In the genomic region with DNA sequence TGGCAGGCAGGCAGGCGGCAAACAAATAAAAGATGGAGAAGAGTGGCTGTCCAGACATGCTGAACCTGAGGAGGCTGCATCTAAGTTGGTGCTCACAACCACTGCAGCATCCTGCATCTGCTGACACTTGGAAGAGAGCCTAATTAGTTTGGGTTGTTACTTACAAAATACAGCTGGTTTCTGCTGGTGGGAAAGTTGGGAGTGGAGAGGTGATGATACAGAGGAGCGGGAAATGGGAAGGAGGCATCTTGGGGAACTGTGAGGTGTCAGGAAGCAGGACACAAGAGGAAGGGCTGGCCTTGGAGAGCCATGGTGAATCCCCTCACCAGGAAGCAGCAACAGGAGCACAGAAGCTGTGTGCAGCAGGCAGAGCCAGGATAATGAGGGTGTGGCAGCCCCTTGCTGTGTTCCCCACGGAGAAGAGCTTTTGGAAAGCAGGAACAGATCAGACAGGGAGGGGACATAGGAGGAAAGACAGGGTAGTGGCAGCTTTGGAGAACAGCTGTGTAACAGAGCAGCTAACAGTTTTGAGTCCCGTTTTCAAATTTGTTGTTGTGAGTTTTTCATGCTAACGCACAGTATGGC, we compare ENCODE assay signal across 30 mouse cellular contexts. TPM values are rescaled to one million over a fixed set of nuclear protein-coding genes. Genes with fewer than 3 reads are reported as not detected.
DNase-seq lines count a peak whose midpoint lies in the region; ATAC-seq and TF ChIP-seq lines count a peak whose summit lies in the region.
"Had no signal": no experiment of that assay in that cellular context is flagged by ENCODE, and none has a peak within 500 bp of the region (broad histone marks: within the 10 kb centered on the region; RNA-seq: fewer than 3 reads in every experiment).

No protein-coding gene starts in this region.

- TF ChIP-seq CTCF in lung, postnatal 0 days (IDR thresholded peaks at IDR 0.05): no peak
- TF ChIP-seq CTCF in brain, embryonic 14.5 days (IDR thresholded peaks at IDR 0.05; ENCODE audit: borderline replicate concordance, extremely low read depth, insufficient read depth, insufficient read length): no peak

- intact Hi-C loops in left cerebral cortex, postnatal 4 days (cut with DNase I): no loop called here

- H3K4me2 ChIP-seq in embryonic facial prominence, embryonic 14.5 days (ENCODE audit: low read depth, low read length): no peak overlapping the region
- no peak overlapping the region for H3K4me2 ChIP-seq in lung, embryonic 16.5 days (ENCODE audit: low read depth, low read length)
- no peak overlapping the region for H3K4me2 ChIP-seq in lung, postnatal 0 days (replicated peaks; ENCODE audit: low read depth, low read length)
- H3K4me2 ChIP-seq: embryonic facial prominence, embryonic 15.5 days; heart, embryonic 15.5 days; hindbrain, embryonic 14.5 days; midbrain, embryonic 15.5 days had no signal

- H3K27ac ChIP-seq in embryonic facial prominence, embryonic 14.5 days (replicated peaks; ENCODE audit: low read depth, low read length): no peak overlapping the region
- H3K27ac ChIP-seq in embryonic facial prominence, embryonic 10.5 days (replicated peaks): no peak overlapping the region
- no peak overlapping the region for H3K27ac ChIP-seq in lung, embryonic 16.5 days (ENCODE audit: low read length)
- no peak overlapping the region for H3K27ac ChIP-seq in lung, postnatal 0 days (ENCODE audit: low read length)
- H3K27ac ChIP-seq: embryonic facial prominence, embryonic 15.5 days; heart, embryonic 10.5 days; heart, embryonic 15.5 days; hindbrain, embryonic 14.5 days; liver, embryonic 14.5 days; midbrain, embryonic 15.5 days; stomach, postnatal 0 days had no signal

- DNase-seq in embryonic facial prominence, embryonic 14.5 days (ENCODE audit: low spot score): peak; percentile 22
- DNase-seq in embryonic facial prominence, embryonic 10.5 days (ENCODE audit: low spot score): no peak
- no peak for DNase-seq in lung, postnatal 0 days (ENCODE audit: low spot score)
- peak; percentile 83 for DNase-seq in ES-CJ7 (ENCODE audit: low read depth, low spot score)
- peak; percentile 2 for DNase-seq in brain, embryonic 14.5 days (ENCODE audit: low read depth)
- DNase-seq in left cerebral cortex, postnatal 4 days: no peak
- DNase-seq: adrenal gland, postnatal 10 days; cerebellum, adult 11 months; cerebellum, adult 9-10 months; gastrocnemius, postnatal 14 days; heart, postnatal 36 days; kidney, adult 9 months; kidney, postnatal 10 days; layer of hippocampus, adult 9-11 months; liver; lung, adult 2 months; right cerebral cortex, postnatal 4 days; thymus, adult 2 months had no signal

- no peak overlapping the region for H3K4me3 ChIP-seq in embryonic facial prominence, embryonic 14.5 days (ENCODE audit: low read depth, low read length)
- no peak overlapping the region for H3K4me3 ChIP-seq in embryonic facial prominence, embryonic 10.5 days
- H3K4me3 ChIP-seq in lung, embryonic 16.5 days (ENCODE audit: low read length): no peak overlapping the region
- no peak overlapping the region for H3K4me3 ChIP-seq in lung, postnatal 0 days (ENCODE audit: low read depth, low read length)
- H3K4me3 ChIP-seq: embryonic facial prominence, embryonic 15.5 days; heart, embryonic 10.5 days; heart, embryonic 15.5 days; midbrain, embryonic 15.5 days had no signal

- H3K9ac ChIP-seq in embryonic facial prominence, embryonic 14.5 days (ENCODE audit: low read depth, low read length): no peak overlapping the region
- H3K9ac ChIP-seq in lung, embryonic 16.5 days (ENCODE audit: low read length): no peak overlapping the region
- no peak overlapping the region for H3K9ac ChIP-seq in lung, postnatal 0 days (replicated peaks; ENCODE audit: low read depth)
- H3K9ac ChIP-seq: embryonic facial prominence, embryonic 15.5 days; heart, embryonic 15.5 days; hindbrain, embryonic 14.5 days; liver, embryonic 14.5 days; midbrain, embryonic 15.5 days had no signal

- no peaks in the 10 kb centered on the region for H3K36me3 ChIP-seq in embryonic facial prominence, embryonic 14.5 days (ENCODE audit: control insufficient read depth, insufficient read depth, low read length)
- no peaks in the 10 kb centered on the region for H3K36me3 ChIP-seq in embryonic facial prominence, embryonic 10.5 days (replicated peaks)
- no peaks in the 10 kb centered on the region for H3K36me3 ChIP-seq in lung, embryonic 16.5 days (ENCODE audit: control insufficient read depth, insufficient read depth, low read length)
- H3K36me3 ChIP-seq in lung, postnatal 0 days (ENCODE audit: insufficient read depth, low read length): no peaks in the 10 kb centered on the region
- H3K36me3 ChIP-seq: embryonic facial prominence, embryonic 15.5 days; heart, embryonic 10.5 days; heart, embryonic 15.5 days; midbrain, embryonic 15.5 days had no signal

- no peak for TF ChIP-seq EP300 in lung, postnatal 0 days (IDR thresholded peaks at IDR 0.05)

- 41% methylated on average over 5 of the region's 5 CpGs for WGBS in embryonic facial prominence, embryonic 14.5 days
- WGBS in embryonic facial prominence, embryonic 10.5 days: 44% methylated on average over 5 of the region's 5 CpGs
- 35% methylated on average over 5 of the region's 5 CpGs for WGBS in lung, embryonic 16.5 days
- 34% methylated on average over 5 of the region's 5 CpGs for WGBS in lung, postnatal 0 days

- H3K9me3 ChIP-seq in embryonic facial prominence, embryonic 14.5 days (ENCODE audit: control insufficient read depth, low read length): no peaks in the 10 kb centered on the region
- no peaks in the 10 kb centered on the region for H3K9me3 ChIP-seq in embryonic facial prominence, embryonic 10.5 days
- H3K9me3 ChIP-seq in lung, embryonic 16.5 days (ENCODE audit: control insufficient read depth, low read length): no peaks in the 10 kb centered on the region
- no peaks in the 10 kb centered on the region for H3K9me3 ChIP-seq in lung, postnatal 0 days (ENCODE audit: low read length)
- H3K9me3 ChIP-seq: embryonic facial prominence, embryonic 15.5 days; heart, embryonic 10.5 days; heart, embryonic 15.5 days; midbrain, embryonic 15.5 days had no signal

- H3K27me3 ChIP-seq in embryonic facial prominence, embryonic 14.5 days (replicated peaks; ENCODE audit: control insufficient read depth, insufficient read depth, low read length): no peaks in the 10 kb centered on the region
- H3K27me3 ChIP-seq in embryonic facial prominence, embryonic 10.5 days (replicated peaks; ENCODE audit: low read depth, poor library complexity, severe bottlenecking): no peaks in the 10 kb centered on the region
- H3K27me3 ChIP-seq in lung, embryonic 16.5 days (ENCODE audit: control insufficient read depth, insufficient read depth, low read depth, low read length): no peaks in the 10 kb centered on the region
- no peaks in the 10 kb centered on the region for H3K27me3 ChIP-seq in lung, postnatal 0 days (replicated peaks; ENCODE audit: insufficient read depth, low read length)
- H3K27me3 ChIP-seq: embryonic facial prominence, embryonic 15.5 days; heart, embryonic 15.5 days; midbrain, embryonic 15.5 days had no signal

- no peak for TF ChIP-seq POLR2A in brain, embryonic 14.5 days (IDR thresholded peaks at IDR 0.05; ENCODE audit: borderline replicate concordance, extremely low read depth, insufficient read depth, insufficient read length, poor library complexity, severe bottlenecking)

- no peak for ATAC-seq in embryonic facial prominence, embryonic 14.5 days (ENCODE audit: low read depth)
- peak; percentile 34; the same call in 1 of the 2 replicates for ATAC-seq in lung, embryonic 16.5 days (ENCODE audit: low read depth)
- ATAC-seq in lung, postnatal 0 days: no peak
- ATAC-seq: forebrain, embryonic 14.5 days; intestine, postnatal 0 days; midbrain, embryonic 15.5 days had no signal

- H3K4me1 ChIP-seq in embryonic facial prominence, embryonic 14.5 days (ENCODE audit: control insufficient read depth, insufficient read depth, low read length): no peaks in the 10 kb centered on the region
- H3K4me1 ChIP-seq in embryonic facial prominence, embryonic 10.5 days: peaks cover 9% of the 10 kb centered on the region
- no peaks in the 10 kb centered on the region for H3K4me1 ChIP-seq in lung, embryonic 16.5 days (replicated peaks; ENCODE audit: control insufficient read depth, insufficient read depth, low read length)
- no peaks in the 10 kb centered on the region for H3K4me1 ChIP-seq in lung, postnatal 0 days (ENCODE audit: insufficient read depth, low read depth, low read length)
- H3K4me1 ChIP-seq: heart, embryonic 10.5 days; heart, embryonic 15.5 days; midbrain, embryonic 15.5 days had no signal

RNA-seq across cellular contexts. Expression of a gene that starts 58.0 kb away (rescaled TPM):
- 12.8 and 15.8 TPM in 2 replicates for polyA plus RNA-seq in embryonic facial prominence, embryonic 14.5 days (2014; fragmentation: Nextera tagmentation; extraction: Ambion mirVana)
- polyA plus RNA-seq in embryonic facial prominence, embryonic 10.5 days (2016; fragmentation: Nextera tagmentation; extraction: Ambion mirVana): 1.9 and 2.2 TPM in 2 replicates
- polyA plus RNA-seq in lung, embryonic 16.5 days (2015; fragmentation: Nextera tagmentation; extraction: Ambion mirVana): 0.55 and 0.74 TPM in 2 replicates
- polyA plus RNA-seq in lung, postnatal 0 days (2015; fragmentation: Nextera tagmentation; extraction: Ambion mirVana): 0.27 and 0.42 TPM in 2 replicates
- 9.7 and 10.0 TPM in 2 replicates for polyA plus RNA-seq in brain, embryonic 14.5 days (2012; rRNA removed)
- total RNA-seq in left cerebral cortex, postnatal 4 days (2021): 10 to 100 TPM; 20.5 to 22.7 TPM
- total RNA-seq: granulocyte monocyte progenitor cell, adult 5-6 weeks; neutrophil, adult 5-6 weeks had no signal

Comparison
In these comparisons a context has a peak if more than half of its experiments do, and no peak if none do; other contexts are left out.
1. DNase-seq: peak in embryonic facial prominence, embryonic 14.5 days (single experiment), ES-CJ7 (single experiment) and brain, embryonic 14.5 days (single experiment); none in embryonic facial prominence, embryonic 10.5 days (single experiment), lung, postnatal 0 days (single experiment) and left cerebral cortex, postnatal 4 days (single experiment).